Mouse (Mus musculus): ENCODE results near the gene Tppp.
"Not testable (repeated sequence)": the region's sequence is repeated elsewhere in the genome, so short reads cannot be mapped to it uniquely, and the experiment has no call there.

The Tppp gene

GRCm38 (mm10) chr13:74008948-74009718, at the start of gene Tppp:
Gene Tppp (plus strand): TSS chr13:74009407.
- DNase-seq (ENCODE audit: low spot score): peak; percentile 87

GRCm38 (mm10) chr13:73960117-73960652, 49.0 kb upstream of the Tppp start:
- DNase-seq (ENCODE audit: low spot score): no peak

GRCm38 (mm10) chr13:73961177-73961576, 48.0 kb upstream of the Tppp start:
- DNase-seq (ENCODE audit: low spot score): no peak

GRCm38 (mm10) chr13:73963551-73963950, 45.7 kb upstream of the Tppp start, which contains the start of gene Zdhhc11:
Gene Zdhhc11 (plus strand): TSS chr13:73963851.
- no peak for DNase-seq (ENCODE audit: low spot score)

GRCm38 (mm10) chr13:73970545-73971448, 38.4 kb upstream of the Tppp start:
- DNase-seq (ENCODE audit: low spot score): peak; percentile 91

GRCm38 (mm10) chr13:73974523-73974922, 34.7 kb upstream of the Tppp start:
- no peak for DNase-seq (ENCODE audit: low spot score)

GRCm38 (mm10) chr13:73976935-73977334, 32.3 kb upstream of the Tppp start:
- DNase-seq (ENCODE audit: low spot score): no peak

- DNase-seq (ENCODE audit: low spot score): no peak
These were observed 18.9 kb upstream of the Tppp start for GRCm38 (mm10) chr13:73990325-73990724.

GRCm38 (mm10) chr13:73990761-73991160, 18.4 kb upstream of the Tppp start:
- no peak for DNase-seq (ENCODE audit: low spot score)

GRCm38 (mm10) chr13:73991267-73991666, 17.9 kb upstream of the Tppp start:
- no peak for DNase-seq (ENCODE audit: low spot score)

- no peak for DNase-seq (ENCODE audit: low spot score)
These were observed 12.8 kb upstream of the Tppp start for GRCm38 (mm10) chr13:73996456-73996855.

- no peak for DNase-seq (ENCODE audit: low spot score)
These were observed 8.7 kb upstream of the Tppp start for GRCm38 (mm10) chr13:74000519-74000918.

- DNase-seq (ENCODE audit: low spot score): no peak
These were observed 8.2 kb upstream of the Tppp start for GRCm38 (mm10) chr13:74000961-74001360.

GRCm38 (mm10) chr13:74001492-74001891, 7.7 kb upstream of the Tppp start:
- DNase-seq (ENCODE audit: low spot score): no peak

- DNase-seq (ENCODE audit: low spot score): not testable (repeated sequence)
These were observed 2.3 kb upstream of the Tppp start for GRCm38 (mm10) chr13:74006881-74007280.

GRCm38 (mm10) chr13:74008216-74008615, 991 bp upstream of the Tppp start:
- not testable (repeated sequence) for DNase-seq (ENCODE audit: low spot score)

GRCm38 (mm10) chr13:74009791-74010614, 796 bp downstream of the Tppp start:
- peak; percentile 85 for DNase-seq (ENCODE audit: low spot score)

- DNase-seq (ENCODE audit: low spot score): no peak
These were observed 1.5 kb downstream of the Tppp start for GRCm38 (mm10) chr13:74010678-74011077.

GRCm38 (mm10) chr13:74015908-74016307, 6.7 kb downstream of the Tppp start:
- DNase-seq (ENCODE audit: low spot score): no peak

- DNase-seq (ENCODE audit: low spot score): no peak
These were observed 8.2 kb downstream of the Tppp start for GRCm38 (mm10) chr13:74017426-74017825.

GRCm38 (mm10) chr13:74019006-74019405, 9.8 kb downstream of the Tppp start:
- DNase-seq (ENCODE audit: low spot score): not testable (repeated sequence)
